Mouse (Mus musculus) left cerebral cortex, postnatal 25 days (tissue): Measurements from ENCODE around the gene Gm17555. TPM values are rescaled to one million over a fixed set of nuclear protein-coding genes. Genes with fewer than 3 reads are reported as not detected.
"Not testable (repeated sequence)": the region's sequence is repeated elsewhere in the genome, so short reads cannot be mapped to it uniquely, and the experiment has no call there.

ENCODE experiments used
- DNase-seq, 2 experiments: peaks; one replicate each; pipeline ENCODE4 v3.0.0; 2022; ENCODE audit warnings: low spot score in 2 of 2, mixed read lengths in 1 of 2
- intact Hi-C: fragments of 180-260 bp; cut with DNase I; formaldehyde crosslinking; loops from one replicate; pipeline ENCODE4 v1.15.1; 2025
- total RNA-seq, 2 experiments: library from RNA; stranded (reverse); gene quantifications; 2 replicates each; pipeline ENCODE4 v1.2.3; 2021

Gene Gm17555
- total RNA-seq: not detected

DNA sequence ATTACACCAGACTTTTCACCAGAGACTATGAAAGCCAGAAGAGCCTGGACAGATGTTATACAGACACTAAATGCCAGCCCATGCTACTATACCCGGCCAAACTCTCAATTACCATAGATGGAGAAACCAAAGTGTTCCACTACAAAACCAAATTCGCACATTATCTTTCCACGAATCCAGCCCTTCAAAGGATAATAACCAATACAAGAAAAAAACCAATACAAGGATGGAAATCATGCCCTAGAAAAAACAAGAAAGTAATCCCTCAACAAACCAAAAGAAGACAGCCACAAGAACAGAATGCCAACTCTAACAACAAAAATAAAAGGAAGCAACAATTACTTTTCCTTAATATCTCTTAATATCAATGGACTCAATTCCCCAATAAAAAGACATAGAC, at the start of gene Gm17555:
Gm17555 (plus strand) TSS at position 301 of the 400 bp plus-strand sequence.
- intact Hi-C loops, DNase-seq: not testable (repeated sequence)

DNA sequence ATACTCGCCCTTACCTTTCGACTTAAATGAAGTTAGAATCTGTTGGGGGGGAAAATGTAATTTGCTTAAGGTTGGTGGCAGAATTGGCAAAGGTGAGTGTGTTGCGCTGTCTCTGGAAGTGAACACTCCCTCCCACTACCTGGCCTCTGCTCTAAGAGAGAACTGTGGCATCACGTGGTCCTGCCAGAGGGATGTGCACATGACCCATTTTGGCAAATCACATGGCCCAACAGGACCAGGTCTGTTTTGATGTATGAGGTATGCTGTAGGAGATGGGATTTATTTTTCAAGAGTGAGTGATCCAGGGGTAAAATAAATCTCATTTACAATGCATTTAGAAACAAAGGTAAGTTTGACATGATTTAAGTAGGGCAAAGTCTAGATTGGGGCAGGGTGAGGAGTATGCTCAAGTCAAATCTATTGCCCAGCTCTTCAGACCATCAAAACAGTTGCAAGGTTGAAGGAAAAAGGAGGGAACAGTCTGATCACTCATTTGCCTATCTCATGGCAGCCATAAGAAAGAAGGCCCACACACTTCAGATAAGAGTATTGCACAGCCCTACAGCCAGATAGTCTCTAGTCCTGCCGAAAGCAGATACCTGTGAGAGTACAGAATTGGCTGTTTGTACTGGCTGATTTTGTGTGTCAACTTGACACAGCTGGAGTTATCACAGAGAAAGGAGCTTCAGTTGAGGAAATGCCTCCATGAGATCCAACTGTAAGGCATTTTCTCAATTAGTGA, 49.5 kb upstream of the Gm17555 start:
- intact Hi-C loops: no loop called here
- DNase-seq: no peak

DNA sequence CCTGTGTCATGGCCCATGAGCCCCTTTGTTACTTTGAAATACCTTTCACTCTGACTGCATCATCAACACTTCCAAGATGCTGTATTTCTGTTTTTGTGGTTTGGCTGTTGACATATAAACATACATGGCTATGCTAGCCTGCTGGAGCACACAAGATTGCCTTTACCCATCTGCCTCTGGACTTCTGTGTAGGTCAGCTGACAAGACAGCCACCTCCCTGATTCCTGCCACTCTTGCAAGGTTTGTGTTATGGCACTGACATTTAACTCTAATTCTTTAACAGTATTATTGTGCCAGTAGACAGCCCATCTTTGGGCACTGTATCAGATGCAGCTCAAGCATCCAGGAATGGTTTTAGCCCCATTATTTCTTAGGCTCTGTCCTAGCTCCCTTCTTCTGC, 48.6 kb upstream of the Gm17555 start:
- DNase-seq: no peak

DNA sequence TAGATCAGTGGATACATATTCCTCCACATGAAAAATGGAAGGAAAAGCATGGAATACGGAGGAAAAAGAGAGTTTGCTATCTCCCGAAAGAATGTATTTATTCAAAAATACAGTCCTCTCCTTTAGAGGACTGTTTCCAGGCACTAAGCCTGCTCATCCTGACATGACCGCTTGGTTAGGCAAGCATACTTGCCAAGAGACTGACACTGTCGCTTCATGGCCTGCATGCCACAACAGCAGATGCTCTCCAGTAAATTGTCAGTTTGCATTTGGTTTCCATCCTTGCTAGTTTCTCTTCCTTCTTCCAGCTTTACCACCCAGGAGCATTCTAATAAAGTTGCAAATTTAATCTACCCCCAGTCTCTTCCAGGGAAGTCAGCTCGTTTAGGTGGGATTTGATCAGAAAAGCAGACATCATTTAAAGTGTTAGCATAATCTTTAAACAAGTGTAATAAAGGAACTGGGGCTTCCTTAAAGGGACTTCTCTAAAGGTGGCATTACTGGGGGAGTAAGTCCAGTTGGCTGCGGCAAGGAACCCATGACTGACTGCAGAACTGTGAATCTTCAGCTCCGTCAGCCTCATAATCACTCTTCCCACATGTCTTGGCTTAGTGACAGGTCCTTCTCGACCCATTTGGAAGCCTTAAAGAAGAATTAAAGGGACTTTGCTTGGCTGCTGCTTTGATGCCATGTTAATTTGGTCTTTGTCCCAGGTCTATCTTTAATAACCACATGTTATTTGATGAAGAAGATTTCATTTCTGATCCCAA, 47.9 kb upstream of the Gm17555 start:
- intact Hi-C loops: no loop called here
- peak in 1 of 2 experiments; percentile 36 for DNase-seq

More for the DNA sequence above, 48.6 kb upstream of the Gm17555 start:
- intact Hi-C loops: no loop called here

DNA sequence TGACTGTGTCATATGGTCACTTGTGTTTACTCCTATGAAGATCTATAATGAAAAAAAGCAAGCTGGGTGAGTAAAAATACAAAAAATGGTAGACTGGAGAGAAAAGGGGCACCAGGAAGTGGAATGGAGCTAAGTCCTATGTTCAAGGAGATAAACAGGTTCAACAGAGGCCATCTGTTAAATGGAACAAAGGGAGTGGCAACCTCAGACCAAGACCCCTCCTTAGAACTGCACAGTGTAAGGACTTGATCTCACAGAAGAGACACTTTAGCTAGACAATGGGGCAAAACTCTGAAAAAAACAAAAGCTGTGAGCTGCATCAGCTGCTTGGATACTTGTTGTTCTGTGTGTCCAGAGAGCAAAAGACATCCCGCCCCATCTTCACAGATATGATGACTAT, 43.5 kb upstream of the Gm17555 start:
- intact Hi-C loops: no loop called here
- no peak for DNase-seq

DNA sequence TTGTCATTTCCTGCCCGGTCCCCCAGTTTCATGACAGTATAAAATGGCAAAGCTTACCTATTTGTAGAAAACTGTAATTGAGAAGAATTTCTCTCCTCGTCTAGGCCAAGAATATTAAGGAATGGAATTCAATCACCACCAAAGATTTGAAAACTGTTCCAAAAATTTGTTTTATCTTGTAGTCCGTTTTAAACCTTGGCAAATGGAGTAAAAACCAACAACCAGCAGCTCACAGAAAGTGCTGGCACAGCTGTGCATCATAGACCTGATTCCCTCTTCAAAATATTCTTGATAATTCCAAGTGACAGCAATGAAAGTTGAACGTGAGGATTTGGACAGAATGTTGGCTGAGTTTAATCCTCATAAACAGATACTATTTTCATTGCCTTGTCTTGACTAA, 23.6 kb upstream of the Gm17555 start:
- intact Hi-C loops: no loop called here

DNA sequence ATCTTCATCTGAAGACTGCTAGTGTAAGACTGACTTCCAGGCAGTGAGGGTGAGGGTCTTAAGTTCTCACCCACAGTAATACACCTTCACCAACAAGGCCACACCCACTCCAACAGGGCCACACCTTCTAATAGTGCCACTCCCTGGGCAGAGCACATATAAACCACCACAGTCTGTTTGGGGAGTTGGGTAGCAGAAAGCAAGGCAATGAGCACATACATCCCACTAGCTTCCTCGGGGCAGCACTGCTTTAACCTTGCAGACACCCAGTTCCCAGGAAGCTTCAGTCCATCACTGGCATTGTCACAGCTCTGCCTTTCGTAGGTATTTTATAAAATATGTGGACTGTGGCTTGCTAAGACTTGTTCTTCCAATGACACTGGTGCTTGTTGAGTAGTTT, 22.8 kb upstream of the Gm17555 start:
- DNase-seq: no peak
- intact Hi-C loops: no loop called here

More for the DNA sequence above, 23.6 kb upstream of the Gm17555 start:
- DNase-seq: no peak

DNA sequence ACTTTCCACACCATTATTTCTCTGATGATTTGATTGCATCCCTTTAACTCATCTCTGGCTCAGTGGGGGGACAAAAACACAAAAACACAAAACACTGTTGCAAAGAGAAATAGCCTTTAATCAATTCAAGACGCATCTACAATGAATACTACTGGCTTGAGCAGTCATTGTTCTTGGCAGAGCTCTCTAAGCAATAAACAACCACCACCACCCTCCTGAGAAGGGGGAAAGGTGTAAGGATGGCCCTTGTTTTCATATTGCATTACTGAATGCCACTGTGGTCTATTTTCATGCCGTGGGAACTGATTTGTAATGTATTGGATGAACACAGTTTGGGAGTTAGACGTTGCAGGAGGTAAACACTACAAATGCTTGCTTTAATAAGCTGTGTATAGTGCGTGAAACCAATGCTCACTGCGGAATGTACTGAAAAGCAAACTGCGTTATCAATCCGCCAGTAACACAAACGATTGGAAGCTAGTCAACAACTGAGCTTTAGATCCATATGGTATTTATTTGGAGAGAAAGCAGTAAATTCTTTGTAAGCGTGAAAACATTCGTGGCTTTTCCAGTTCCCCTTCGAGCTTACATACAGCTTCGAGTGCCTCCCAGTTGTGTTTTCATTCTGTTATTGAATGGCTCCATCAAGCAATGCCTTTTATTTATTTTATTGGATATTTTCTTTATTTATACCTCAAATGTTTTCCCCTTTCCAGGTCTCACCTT, 19.1 kb upstream of the Gm17555 start:
- intact Hi-C loops: no loop called here
- no peak for DNase-seq

DNA sequence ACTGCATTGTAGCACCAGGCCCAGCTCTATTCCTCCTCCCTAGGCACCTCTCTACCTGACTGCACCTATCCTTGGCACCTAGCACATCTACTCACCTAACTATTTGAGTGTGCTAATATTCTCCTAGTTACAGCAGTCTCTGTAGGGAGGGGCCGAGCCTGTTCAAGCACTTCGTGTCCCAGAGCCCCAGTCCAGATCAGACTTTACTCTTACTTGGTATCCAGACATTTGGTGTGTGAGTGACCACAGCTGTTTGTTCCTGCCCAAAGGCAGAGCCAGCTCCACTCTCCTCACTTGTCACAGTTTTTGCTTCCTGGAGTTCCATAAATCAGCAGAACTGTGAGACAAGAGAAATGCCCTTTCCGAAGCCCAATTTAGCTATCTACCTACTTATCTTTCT, 15.9 kb upstream of the Gm17555 start:
- no peak for DNase-seq
- intact Hi-C loops: no loop called here

DNA sequence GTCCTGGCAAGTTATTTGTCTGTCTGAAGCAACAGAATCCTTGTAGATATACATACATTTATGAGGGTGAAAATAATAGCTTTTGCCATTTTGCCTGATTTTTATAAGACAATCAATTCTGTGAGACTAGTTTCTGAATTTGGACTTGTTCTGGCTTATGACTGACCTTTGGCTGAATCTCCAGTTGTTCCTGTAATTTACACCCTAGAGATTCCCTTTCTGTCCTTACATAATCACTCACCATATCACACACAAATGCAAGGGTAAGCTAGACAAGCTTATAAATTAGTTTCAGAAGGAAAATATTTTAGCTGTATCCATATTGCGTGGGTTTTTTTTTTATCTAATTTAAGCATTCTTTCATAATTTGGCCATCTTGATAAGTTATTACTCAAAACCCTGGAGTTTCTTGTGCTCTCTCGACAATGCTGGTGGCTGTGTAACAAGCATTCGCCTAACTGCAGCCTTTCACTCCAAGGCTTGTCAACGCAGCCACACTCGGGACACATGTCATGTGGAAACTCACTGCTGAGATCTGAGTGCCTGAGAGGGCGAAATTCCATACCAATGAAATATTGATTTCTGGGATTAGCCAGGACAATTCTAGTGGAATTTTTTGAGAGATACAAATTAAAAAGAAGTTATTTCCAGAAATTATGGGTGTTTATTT, 3.8 kb upstream of the Gm17555 start:
- intact Hi-C loops: no loop called here
- no peak for DNase-seq

DNA sequence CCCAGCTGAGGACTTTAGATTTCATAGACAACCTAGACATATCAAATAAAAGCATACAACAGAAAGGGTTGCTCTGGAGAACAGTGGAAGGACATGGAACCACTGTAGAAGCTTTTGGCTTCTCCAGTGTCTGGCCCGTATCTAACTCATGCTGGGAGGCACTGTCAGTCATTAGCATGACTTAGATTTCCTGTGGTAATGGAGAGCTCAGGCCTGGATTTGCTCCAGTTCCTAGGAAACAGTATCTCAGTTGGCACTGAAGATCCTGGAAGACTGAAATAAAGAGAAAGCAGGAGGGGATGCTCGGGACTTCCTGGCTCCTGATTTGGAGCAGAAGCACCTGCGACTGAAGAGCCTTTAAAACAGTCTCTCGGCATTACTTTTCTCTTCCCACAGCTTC, 12.7 kb downstream of the Gm17555 start:
- intact Hi-C loops: no loop called here
- no peak for DNase-seq

DNA sequence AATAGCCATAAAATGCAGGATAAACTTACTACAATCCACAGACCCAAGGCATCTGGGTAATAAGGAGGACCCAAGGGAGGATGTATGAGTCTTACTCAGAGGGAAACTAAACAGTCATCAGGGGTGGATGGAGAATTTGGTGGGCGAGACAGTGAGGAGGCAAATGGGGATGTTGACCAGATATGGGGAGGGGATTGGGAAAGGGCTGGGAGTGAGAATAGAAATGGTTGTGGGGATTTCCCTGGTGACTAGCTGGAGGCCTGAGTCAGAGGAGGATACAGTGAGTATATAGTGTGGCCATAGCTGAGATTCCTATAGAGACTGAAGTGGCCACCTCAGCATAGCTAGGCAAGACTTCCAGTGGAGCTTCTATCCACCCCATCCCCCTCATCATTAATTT, 16.8 kb downstream of the Gm17555 start:
- no peak for DNase-seq
- intact Hi-C loops: no loop called here

DNA sequence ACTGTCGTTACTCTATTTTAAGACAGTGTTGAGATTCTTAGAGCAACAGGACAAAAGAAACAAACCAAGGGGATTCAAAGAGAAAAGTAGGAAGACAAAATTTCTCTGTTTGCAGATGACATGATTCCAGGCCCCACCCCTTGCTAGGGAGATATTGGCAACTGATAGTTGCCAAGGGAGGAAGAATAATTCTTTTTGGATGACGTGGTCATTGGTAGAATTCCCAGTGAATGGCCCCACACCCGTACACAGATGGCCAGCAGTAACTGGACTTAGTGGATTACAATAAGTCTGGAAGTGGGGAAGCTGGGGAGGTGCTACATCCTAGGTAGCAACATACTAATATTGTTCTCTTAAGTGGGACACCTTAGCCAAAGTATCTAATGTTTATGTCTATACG, 22.0 kb downstream of the Gm17555 start:
- intact Hi-C loops: no loop called here
- DNase-seq: no peak

DNA sequence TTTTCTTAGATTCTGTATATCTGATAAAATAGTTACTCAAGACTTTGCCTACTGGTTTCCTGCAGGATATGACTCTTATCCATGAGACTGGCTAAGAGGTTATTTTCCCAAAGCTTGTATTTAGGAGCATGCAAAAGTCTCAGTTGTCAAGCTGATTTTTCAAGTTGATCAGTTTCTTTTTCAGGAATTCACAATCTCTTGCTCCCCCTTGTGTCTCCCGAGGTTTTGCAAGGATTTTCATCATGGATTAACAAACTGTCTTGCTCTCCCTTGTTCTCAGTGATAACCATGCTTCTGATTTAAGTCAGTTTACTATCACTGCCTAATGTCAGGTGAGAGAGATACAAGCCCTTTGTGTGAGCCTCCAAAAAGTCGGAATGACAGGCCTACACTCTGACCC, 30.5 kb downstream of the Gm17555 start:
- intact Hi-C loops: loop anchor here (5.0 kb wide), 2 partner anchors 238 to 353 kb away; no protein-coding TSS in a partner anchor
- DNase-seq: peak; percentile 17 to 36

DNA sequence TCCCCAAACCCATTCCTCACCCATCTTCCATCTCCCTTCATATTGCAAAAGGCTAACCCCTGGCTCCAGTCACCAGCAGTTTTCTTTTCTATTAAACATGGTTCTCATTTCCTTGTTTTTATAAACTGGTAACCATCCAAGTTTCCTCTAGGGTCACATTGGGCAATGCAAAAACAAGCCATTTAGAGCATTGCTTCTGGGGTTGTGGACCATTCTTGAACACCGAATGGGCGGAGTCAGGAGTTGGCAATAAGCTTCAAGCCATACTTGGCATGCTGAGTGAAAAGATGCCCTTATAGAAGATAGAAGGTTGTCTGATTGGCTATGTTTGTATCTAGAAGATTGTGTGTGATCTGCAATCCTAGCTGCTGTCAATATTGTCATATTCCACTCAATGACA, 33.6 kb downstream of the Gm17555 start:
- DNase-seq: no peak
- intact Hi-C loops: loop anchor here (5.0 kb wide), 2 partner anchors 241 to 356 kb away; no protein-coding TSS in a partner anchor

DNA sequence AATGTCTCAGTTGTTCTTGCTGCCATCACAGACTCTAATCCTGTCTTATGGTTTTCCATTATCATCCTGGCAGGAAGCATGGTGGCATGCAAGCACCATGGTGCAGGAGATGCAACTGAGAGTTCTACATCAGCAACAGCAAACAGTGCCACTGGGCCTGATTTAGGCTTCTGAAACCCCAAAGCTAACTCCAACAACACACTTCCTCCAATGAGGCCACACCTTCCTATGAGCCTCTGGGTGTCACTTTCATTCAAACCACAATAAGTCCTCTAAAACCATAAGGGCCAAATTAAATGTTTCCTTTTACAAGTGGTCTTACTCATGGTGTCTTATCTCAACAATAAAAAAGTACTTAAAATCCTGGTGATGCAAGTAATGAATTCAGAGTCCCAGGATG, 37.3 kb downstream of the Gm17555 start:
- no peak for DNase-seq
- intact Hi-C loops: no loop called here
